Mouse (Mus musculus) heart, embryonic 10.5 days (tissue): ENCODE data around the gene Rsf1. TPM values are rescaled to one million over a fixed set of nuclear protein-coding genes. Genes with fewer than 3 reads are reported as not detected.

Source experiments
- DNase-seq: peaks from one replicate; pipeline ENCODE4 v3.0.0-alpha.2; 2017; ENCODE audit warnings: low spot score
- H3K27ac ChIP-seq: fragments of 300-500 bp; sonication (generic); 2 replicates; pipeline ENCODE4 v1.5.1; 2016; ENCODE audit warnings: mild to moderate bottlenecking
- H3K27me3 ChIP-seq: fragments of 300-500 bp; sonication (generic); 2 replicates; pipeline ENCODE4 v1.6.1; 2016; ENCODE audit warnings: mild to moderate bottlenecking; ENCODE audit not compliant: poor library complexity, insufficient read depth, severe bottlenecking
- H3K36me3 ChIP-seq: fragments of 300-500 bp; sonication (generic); 2 replicates; pipeline ENCODE4 v1.6.1; 2016; ENCODE audit warnings: mild to moderate bottlenecking, moderate library complexity
- H3K4me1 ChIP-seq: fragments of 300-500 bp; sonication (generic); 2 replicates; pipeline ENCODE4 v1.6.1; 2016; ENCODE audit warnings: mild to moderate bottlenecking
- H3K4me3 ChIP-seq: fragments of 300-500 bp; sonication (generic); 2 replicates; pipeline ENCODE4 v1.5.1; 2016; ENCODE audit warnings: mild to moderate bottlenecking, moderate library complexity
- H3K9me3 ChIP-seq: fragments of 300-500 bp; sonication (generic); 2 replicates; pipeline ENCODE4 v1.6.1; 2016; ENCODE audit warnings: mild to moderate bottlenecking, moderate library complexity
- WGBS: fragments of 180-500 bp; shearing (Covaris S2); methylation state at CpG from one replicate; pipeline ENCODE4 v1.1.7; 2016; 5-methylcytosine and 5-hydroxymethylcytosine counted together
- polyA plus RNA-seq: library from polyadenylated mRNA; unstranded; fragments of >200 nt; fragmentation: Nextera tagmentation; extraction: Ambion mirVana; gene quantifications from 2 replicates; pipeline ENCODE4 v1.2.1, GENCODE M21; 2016

The Rsf1 gene
- polyA plus RNA-seq, 1 experiment from 2014 or later: 17.7 TPM

- Histone ChIP-seq H3K4me3 (no peak overlapping the region), H3K9me3 (no peaks in the 10 kb centered on the region), H3K27ac (no peak overlapping the region), H3K36me3 (peaks cover 30% of the 10 kb centered on the region), H3K4me1 (no peaks in the 10 kb centered on the region), H3K27me3 (no peaks in the 10 kb centered on the region)
- no peak for DNase-seq
- WGBS: 86% methylated on average over 4 of the region's 4 CpGs
Observed at GRCm38 (mm10) chr7:97650729-97651128, 71.0 kb downstream of the Rsf1 start.

GRCm38 (mm10) chr7:97656144-97656543, 76.5 kb downstream of the Rsf1 start:
- 91% methylated on average over 6 of the region's 6 CpGs for WGBS
- Histone ChIP-seq H3K4me3 (no peak overlapping the region), H3K27ac (no peak overlapping the region), H3K36me3 (peaks cover 38% of the 10 kb centered on the region), H3K27me3 (no peaks in the 10 kb centered on the region), H3K4me1 (no peaks in the 10 kb centered on the region), H3K9me3 (no peaks in the 10 kb centered on the region)
- no peak for DNase-seq

- 81% methylated on average over 4 of the region's 4 CpGs for WGBS
- Histone ChIP-seq H3K36me3 (peaks cover 38% of the 10 kb centered on the region), H3K4me1 (no peaks in the 10 kb centered on the region), H3K9me3 (no peaks in the 10 kb centered on the region), H3K27ac (no peak overlapping the region), H3K27me3 (no peaks in the 10 kb centered on the region), H3K4me3 (no peak overlapping the region)
- no peak for DNase-seq
Observed at GRCm38 (mm10) chr7:97661634-97662033, 81.9 kb downstream of the Rsf1 start.

- Histone ChIP-seq H3K36me3 (peaks cover 72% of the 10 kb centered on the region), H3K4me1 (no peaks in the 10 kb centered on the region), H3K27me3 (no peaks in the 10 kb centered on the region), H3K27ac (no peak overlapping the region), H3K9me3 (no peaks in the 10 kb centered on the region), H3K4me3 (no peak overlapping the region)
- no peak for DNase-seq
- WGBS: 28% methylated on average over 1 of the region's 1 CpGs
Observed at GRCm38 (mm10) chr7:97679239-97679638, 99.5 kb downstream of the Rsf1 start.

- Histone ChIP-seq H3K9me3 (no peaks in the 10 kb centered on the region), H3K4me3 (no peak overlapping the region), H3K27ac (no peak overlapping the region), H3K4me1 (no peaks in the 10 kb centered on the region), H3K36me3 (peaks cover 35% of the 10 kb centered on the region), H3K27me3 (no peaks in the 10 kb centered on the region)
- 88% methylated on average over 2 of the region's 2 CpGs for whole genome bisulfite sequencing
- no peak for DNase-seq
Observed at GRCm38 (mm10) chr7:97687831-97688230, 108.1 kb downstream of the Rsf1 start.

- Histone ChIP-seq H3K4me3 (no peak overlapping the region), H3K36me3 (peaks cover 18% of the 10 kb centered on the region), H3K27ac (no peak overlapping the region), H3K4me1 (peaks cover 13% of the 10 kb centered on the region), H3K27me3 (no peaks in the 10 kb centered on the region), H3K9me3 (no peaks in the 10 kb centered on the region)
- 94% methylated on average over 1 of the region's 1 CpGs for WGBS
- DNase-seq: no peak
Observed at GRCm38 (mm10) chr7:97695441-97695840, 115.8 kb downstream of the Rsf1 start.

- no peaks in the 10 kb centered on the region for H3K9me3 ChIP-seq
- H3K4me1 ChIP-seq: peaks cover 13% of the 10 kb centered on the region
- peaks cover 18% of the 10 kb centered on the region for H3K36me3 ChIP-seq
- DNase-seq: peak; percentile 78
- peak overlapping the region; percentile 99 for H3K4me3 ChIP-seq
- H3K27ac ChIP-seq: peak overlapping the region; percentile 94
- H3K27me3 ChIP-seq: no peaks in the 10 kb centered on the region
- 40% methylated on average over 19 of the region's 19 CpGs for WGBS
Observed at GRCm38 (mm10) chr7:97696133-97696505, 116.4 kb downstream of the Rsf1 start.

GRCm38 (mm10) chr7:97696506-97697254, 117.0 kb downstream of the Rsf1 start, which contains the start of gene Clns1a:
Clns1a (plus strand) TSS chr7:97696634.
- Histone ChIP-seq H3K9me3 (no peaks in the 10 kb centered on the region), H3K4me3 (peak within 1 kb of the TSS; percentile 99), H3K36me3 (peaks cover 18% of the 10 kb centered on the region), H3K27me3 (no peaks in the 10 kb centered on the region), H3K4me1 (peaks cover 13% of the 10 kb centered on the region), H3K27ac (peak within 1 kb of the TSS; percentile 94)
- peak; percentile 94 for DNase-seq
- WGBS: under 1% methylated on average over 63 of the region's 63 CpGs

GRCm38 (mm10) chr7:97700173-97700572, 120.5 kb downstream of the Rsf1 start:
- Histone ChIP-seq H3K36me3 (peaks cover 18% of the 10 kb centered on the region), H3K27me3 (no peaks in the 10 kb centered on the region), H3K9me3 (no peaks in the 10 kb centered on the region), H3K4me1 (peaks cover 13% of the 10 kb centered on the region), H3K27ac (no peak overlapping the region), H3K4me3 (no peak overlapping the region)
- 90% methylated on average over 4 of the region's 4 CpGs for WGBS
- no peak for DNase-seq

GRCm38 (mm10) chr7:97701106-97701505, 121.4 kb downstream of the Rsf1 start:
- WGBS: 83% methylated on average over 6 of the region's 6 CpGs
- no peaks in the 10 kb centered on the region for H3K9me3 ChIP-seq
- H3K36me3 ChIP-seq: peaks cover 18% of the 10 kb centered on the region
- peaks cover 9% of the 10 kb centered on the region for H3K4me1 ChIP-seq
- no peak for DNase-seq
- no peak overlapping the region for H3K4me3 ChIP-seq
- H3K27me3 ChIP-seq: no peaks in the 10 kb centered on the region
- no peak overlapping the region for H3K27ac ChIP-seq

- DNase-seq: no peak
- Histone ChIP-seq H3K27me3 (no peaks in the 10 kb centered on the region), H3K4me1 (0 out of 2 replicates have a peak, but pooled peaks cover 3% of the 10 kb centered on the region), H3K36me3 (peaks cover 21% of the 10 kb centered on the region), H3K27ac (no peak overlapping the region), H3K4me3 (no peak overlapping the region), H3K9me3 (no peaks in the 10 kb centered on the region)
- WGBS: 86% methylated on average over 4 of the region's 4 CpGs
Observed at GRCm38 (mm10) chr7:97707123-97707522, 127.4 kb downstream of the Rsf1 start.

- Histone ChIP-seq H3K27me3 (no peaks in the 10 kb centered on the region), H3K4me1 (0 out of 2 replicates have a peak, but pooled peaks cover 3% of the 10 kb centered on the region), H3K27ac (no peak overlapping the region), H3K4me3 (no peak overlapping the region), H3K9me3 (no peaks in the 10 kb centered on the region), H3K36me3 (peaks cover 28% of the 10 kb centered on the region)
- DNase-seq: no peak
- 79% methylated on average over 5 of the region's 5 CpGs for WGBS
Observed at GRCm38 (mm10) chr7:97707809-97708208, 128.1 kb downstream of the Rsf1 start.

GRCm38 (mm10) chr7:97709204-97709603, 129.5 kb downstream of the Rsf1 start:
- no peak overlapping the region for H3K27ac ChIP-seq
- H3K27me3 ChIP-seq: no peaks in the 10 kb centered on the region
- 93% methylated on average over 3 of the region's 3 CpGs for WGBS
- no peak overlapping the region for H3K4me3 ChIP-seq
- peak; percentile 52 for DNase-seq
- no peaks in the 10 kb centered on the region for H3K9me3 ChIP-seq
- H3K4me1 ChIP-seq: 0 out of 2 replicates have a peak, but pooled peaks cover 3% of the 10 kb centered on the region
- peaks cover 38% of the 10 kb centered on the region for H3K36me3 ChIP-seq
